Comparison of ENCODE assay signal across 8 mouse cellular contexts in the genomic region with DNA sequence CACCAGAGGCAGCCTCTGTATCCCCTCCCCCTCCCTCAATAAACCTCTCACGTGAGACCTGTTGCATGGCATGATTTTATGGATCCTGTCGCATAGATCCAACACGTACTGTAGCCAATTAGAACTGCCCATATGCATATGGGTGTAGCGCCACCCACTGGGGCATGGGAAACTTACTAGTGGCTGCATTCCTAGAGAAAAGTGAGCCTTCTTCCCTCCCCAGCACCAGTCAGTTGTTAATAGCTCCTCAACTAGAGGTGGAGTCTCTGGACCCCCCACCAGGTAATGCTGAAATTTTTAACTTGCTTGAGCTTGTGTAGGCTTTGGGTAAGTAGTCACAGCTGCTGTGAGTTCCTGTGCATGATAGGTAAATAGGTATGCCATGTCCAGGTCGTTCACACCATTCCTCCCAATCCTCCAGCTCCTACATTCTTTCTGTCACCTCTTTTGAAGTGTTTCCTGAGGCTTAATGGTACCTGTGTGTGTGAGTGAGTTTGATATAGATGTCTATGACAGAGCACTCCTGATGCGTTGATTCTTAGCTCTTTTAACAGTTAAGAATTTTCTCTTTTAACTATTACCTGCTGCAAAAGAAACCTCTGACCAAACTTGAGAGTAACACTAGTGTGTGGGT.
DNase-seq lines count a peak whose midpoint lies in the region; ATAC-seq and TF ChIP-seq lines count a peak whose summit lies in the region.
"Had no signal": no experiment of that assay in that cellular context is flagged by ENCODE, and none has a peak within 500 bp of the region (broad histone marks: within the 10 kb centered on the region; RNA-seq: fewer than 3 reads in every experiment).

No protein-coding gene starts in this region.

- no peak overlapping the region for H3K9ac ChIP-seq in kidney, postnatal 0 days (ENCODE audit: low read depth, low read length)
- H3K9ac ChIP-seq in heart, embryonic 12.5 days: no peak overlapping the region

- TF ChIP-seq CTCF in layer of hippocampus, adult 2 months (conservative IDR thresholded peaks at IDR 0.05): peak; percentile 55
- peak; percentile 15 for TF ChIP-seq CTCF in E14TG2a.4 (conservative IDR thresholded peaks at IDR 0.05; ENCODE audit: low read length)
- peak; percentile 61; the same call in 1 of the 2 replicates for TF ChIP-seq CTCF in kidney, postnatal 0 days (IDR thresholded peaks at IDR 0.05; ENCODE audit: low read depth)

- no peaks in the 10 kb centered on the region; the same call in 1 of the 2 replicates for H3K27me3 ChIP-seq in E14TG2a.4 (ENCODE audit: insufficient read depth, low read length)
- no peaks in the 10 kb centered on the region for H3K27me3 ChIP-seq in kidney, postnatal 0 days (ENCODE audit: insufficient read depth, low read length)
- H3K27me3 ChIP-seq in heart, embryonic 12.5 days (replicated peaks): no peaks in the 10 kb centered on the region

- H3K27ac ChIP-seq in layer of hippocampus, adult 2 months: no peak overlapping the region
- no peak overlapping the region for H3K27ac ChIP-seq in kidney, postnatal 0 days
- no peak overlapping the region for H3K27ac ChIP-seq in heart, embryonic 12.5 days (ENCODE audit: poor library complexity, severe bottlenecking)

- DNase-seq in layer of hippocampus, adult 2 months (ENCODE audit: low spot score in 2 of 2): no peak
- no peak for DNase-seq in layer of hippocampus, adult 8-10 months (ENCODE audit: low spot score in 2 of 2)
- DNase-seq in NIH3T3 (ENCODE audit: low read depth): peak; percentile 47
- DNase-seq in kidney, postnatal 0 days (ENCODE audit: low spot score): no peak
- DNase-seq in urinary bladder, postnatal 10 days (ENCODE audit: low spot score): no peak

- ATAC-seq in kidney, postnatal 0 days (replicated peaks; ENCODE audit: low FRiP score, low read depth): peak; percentile 49; the same call in 1 of the 2 replicates
- no peak for ATAC-seq in heart, embryonic 12.5 days (ENCODE audit: insufficient number of reproducible peaks, low FRiP score)

- H3K36me3 ChIP-seq in E14TG2a.4 (ENCODE audit: insufficient read depth, low read length): no peaks in the 10 kb centered on the region
- H3K36me3 ChIP-seq in kidney, postnatal 0 days (ENCODE audit: insufficient read depth, low read length): no peaks in the 10 kb centered on the region
- no peaks in the 10 kb centered on the region for H3K36me3 ChIP-seq in heart, embryonic 12.5 days

- H3K4me1 ChIP-seq in E14TG2a.4 (replicated peaks; ENCODE audit: low read depth, low read length): no peaks in the 10 kb centered on the region
- no peaks in the 10 kb centered on the region for H3K4me1 ChIP-seq in kidney, postnatal 0 days (replicated peaks; ENCODE audit: insufficient read depth, low read length)
- no peaks in the 10 kb centered on the region for H3K4me1 ChIP-seq in heart, embryonic 12.5 days (replicated peaks)

- H3K4me2 ChIP-seq in kidney, postnatal 0 days (ENCODE audit: low read length): no peak overlapping the region
- H3K4me2 ChIP-seq in heart, embryonic 12.5 days: no peak overlapping the region

- no peak overlapping the region for H3K4me3 ChIP-seq in layer of hippocampus, adult 2 months
- no peak overlapping the region for H3K4me3 ChIP-seq in E14TG2a.4 (replicated peaks; ENCODE audit: low read length)
- no peak overlapping the region for H3K4me3 ChIP-seq in kidney, postnatal 0 days (replicated peaks; ENCODE audit: low read depth, low read length)
- no peak overlapping the region for H3K4me3 ChIP-seq in heart, embryonic 12.5 days
- H3K4me3 ChIP-seq: myocyte had no signal

- no peaks in the 10 kb centered on the region for H3K9me3 ChIP-seq in E14TG2a.4 (ENCODE audit: low read length)
- no peaks in the 10 kb centered on the region for H3K9me3 ChIP-seq in kidney, postnatal 0 days (replicated peaks; ENCODE audit: low read length)
- no peaks in the 10 kb centered on the region for H3K9me3 ChIP-seq in heart, embryonic 12.5 days (replicated peaks)

- WGBS in kidney, postnatal 0 days: 23% methylated on average over 6 of the region's 6 CpGs
- 21% methylated on average over 6 of the region's 6 CpGs for WGBS in heart, embryonic 12.5 days
